Mouse (Mus musculus) embryonic facial prominence, embryonic 11.5 days (tissue): ENCODE data around the gene Srsf5. TPM values are rescaled to one million over a fixed set of nuclear protein-coding genes. Genes with fewer than 3 reads are reported as not detected.

Experiments used
- ATAC-seq: fragments of 200-750 bp; cut with Nextera tagmentation; replicated peaks from 2 replicates; pipeline ENCODE4 v1.8.0; 2017; ENCODE audit warnings: low read depth; ENCODE audit not compliant: insufficient number of reproducible peaks, low FRiP score, low TSS enrichment
- DNase-seq: peaks from one replicate; pipeline ENCODE4 v3.0.0-alpha.2; 2015; ENCODE audit warnings: low spot score
- H3K27ac ChIP-seq: fragments of 300-500 bp; sonication (generic); replicated peaks from 2 replicates; pipeline ENCODE4 v1.5.1; 2014; ENCODE audit warnings: mild to moderate bottlenecking, low read depth, low read length, control low read depth
- H3K27me3 ChIP-seq: fragments of 300-500 bp; sonication (generic); 2 replicates; pipeline ENCODE4 v1.6.1; 2014; ENCODE audit warnings: mild to moderate bottlenecking, low read length, moderate library complexity, mixed read lengths; ENCODE audit not compliant: control insufficient read depth, insufficient read depth
- H3K36me3 ChIP-seq: fragments of 300-500 bp; sonication (generic); replicated peaks from 2 replicates; pipeline ENCODE4 v1.6.1; 2014; ENCODE audit warnings: low read depth, mild to moderate bottlenecking, low read length, moderate library complexity, mixed read lengths; ENCODE audit not compliant: control insufficient read depth, insufficient read depth
- H3K4me1 ChIP-seq: fragments of 300-500 bp; sonication (generic); 2 replicates; pipeline ENCODE4 v1.6.1; 2014; ENCODE audit warnings: low read length, mixed read lengths; ENCODE audit not compliant: control insufficient read depth, insufficient read depth
- H3K4me2 ChIP-seq: fragments of 300-500 bp; sonication (generic); 2 replicates; pipeline ENCODE4 v1.6.1; 2014; ENCODE audit warnings: low read depth, mild to moderate bottlenecking, control low read depth, low read length, moderate library complexity
- H3K4me3 ChIP-seq: fragments of 300-500 bp; sonication (generic); 2 replicates; pipeline ENCODE4 v1.5.1; 2014; ENCODE audit warnings: low read depth, low read length, control low read depth
- H3K9ac ChIP-seq: fragments of 300-500 bp; sonication (generic); replicated peaks from 2 replicates; pipeline ENCODE4 v1.6.1; 2014; ENCODE audit warnings: mild to moderate bottlenecking, control low read depth, low read length
- H3K9me3 ChIP-seq: fragments of 300-500 bp; sonication (generic); replicated peaks from 2 replicates; pipeline ENCODE4 v1.6.1; 2016; ENCODE audit warnings: mild to moderate bottlenecking, low read length, inconsistent platforms, mixed read lengths; ENCODE audit not compliant: control insufficient read depth
- WGBS: fragments of 180-500 bp; shearing (Covaris S2); extraction: QIAGEN DNeasy Blood & Tissue Kit; methylation state at CpG from one replicate; pipeline ENCODE4 v1.1.7; 2014; 5-methylcytosine and 5-hydroxymethylcytosine counted together
- polyA plus RNA-seq: library from polyadenylated mRNA; unstranded; fragments of >200 nt; fragmentation: Nextera tagmentation; extraction: Ambion mirVana; gene quantifications from 2 replicates; pipeline ENCODE4 v1.2.1, GENCODE M21; 2014

Srsf5 gene
- 456 and 458 TPM in 2 replicates for polyA plus RNA-seq

GRCm38 (mm10) chr12:80945334-80945995, at the start of gene Srsf5:
Srsf5 (plus strand) TSS chr12:80945504.
- peak; percentile 99 for DNase-seq
- Histone ChIP-seq H3K27me3 (no peaks in the 10 kb centered on the region), H3K9me3 (no peaks in the 10 kb centered on the region), H3K27ac (peak within 1 kb of the TSS; percentile 92), H3K4me1 (no peaks in the 10 kb centered on the region), H3K4me3 (peak within 1 kb of the TSS; percentile 99), H3K9ac (peak within 1 kb of the TSS; percentile 97), H3K4me2 (peak within 1 kb of the TSS; percentile 52), H3K36me3 (peaks cover 10% of the 10 kb centered on the region)
- peak; percentile 84 for ATAC-seq
- under 1% methylated on average over 57 of the region's 57 CpGs for WGBS

- no peak overlapping the region for H3K4me3 ChIP-seq
- DNase-seq (no peak), ATAC-seq (no peak)
- 91% methylated on average over 8 of the region's 8 CpGs for WGBS
- H3K4me1 ChIP-seq, result no peaks in the 10 kb centered on the region
- no peaks in the 10 kb centered on the region for H3K9me3 ChIP-seq
- H3K27me3 ChIP-seq, result no peaks in the 10 kb centered on the region
- no peaks in the 10 kb centered on the region for H3K36me3 ChIP-seq
- no peak overlapping the region for H3K4me2 ChIP-seq
- H3K9ac ChIP-seq, result no peak overlapping the region
- H3K27ac ChIP-seq, result no peak overlapping the region
These were observed 35.7 kb upstream of the Srsf5 start for GRCm38 (mm10) chr12:80909631-80910030.

- 58% methylated on average over 7 of the region's 7 CpGs for WGBS
- DNase-seq (peak; percentile 15), ATAC-seq (no peak)
- H3K9me3 ChIP-seq, result no peaks in the 10 kb centered on the region
- H3K4me2 ChIP-seq, result no peak overlapping the region
- no peaks in the 10 kb centered on the region for H3K36me3 ChIP-seq
- no peaks in the 10 kb centered on the region for H3K27me3 ChIP-seq
- H3K9ac ChIP-seq, result no peak overlapping the region
- H3K4me3 ChIP-seq, result no peak overlapping the region
- no peak overlapping the region for H3K27ac ChIP-seq
- H3K4me1 ChIP-seq, result no peaks in the 10 kb centered on the region
These were observed 27.5 kb upstream of the Srsf5 start for GRCm38 (mm10) chr12:80917764-80918163.

- 93% methylated on average over 5 of the region's 5 CpGs for WGBS
- no peaks in the 10 kb centered on the region for H3K4me1 ChIP-seq
- no peak for ATAC-seq
- DNase-seq, result no peak
- no peak overlapping the region for H3K4me3 ChIP-seq
- no peaks in the 10 kb centered on the region for H3K36me3 ChIP-seq
- no peaks in the 10 kb centered on the region for H3K27me3 ChIP-seq
- H3K9ac ChIP-seq, result no peak overlapping the region
- H3K9me3 ChIP-seq, result no peaks in the 10 kb centered on the region
- H3K27ac ChIP-seq, result no peak overlapping the region
- no peak overlapping the region for H3K4me2 ChIP-seq
These were observed 24.0 kb upstream of the Srsf5 start for GRCm38 (mm10) chr12:80921301-80921700.

GRCm38 (mm10) chr12:80922869-80923268, 22.4 kb upstream of the Srsf5 start:
- Histone ChIP-seq H3K27me3 (no peaks in the 10 kb centered on the region), H3K36me3 (no peaks in the 10 kb centered on the region), H3K27ac (no peak overlapping the region), H3K4me3 (no peak overlapping the region), H3K9me3 (no peaks in the 10 kb centered on the region), H3K4me1 (no peaks in the 10 kb centered on the region), H3K4me2 (peak overlapping the region; percentile 33), H3K9ac (no peak overlapping the region)
- peak; percentile 52; the same call in 1 of the 2 replicates for ATAC-seq
- DNase-seq, result peak; percentile 50
- WGBS, result 5% methylated on average over 7 of the region's 7 CpGs

- DNase-seq, result peak; percentile 7
- no peaks in the 10 kb centered on the region for H3K9me3 ChIP-seq
- H3K27ac ChIP-seq, result no peak overlapping the region
- no peak for ATAC-seq
- no peak overlapping the region for H3K4me2 ChIP-seq
- H3K27me3 ChIP-seq, result no peaks in the 10 kb centered on the region
- H3K4me1 ChIP-seq, result no peaks in the 10 kb centered on the region
- no peaks in the 10 kb centered on the region for H3K36me3 ChIP-seq
- no peak overlapping the region for H3K9ac ChIP-seq
- 62% methylated on average over 5 of the region's 5 CpGs for WGBS
- H3K4me3 ChIP-seq, result no peak overlapping the region
These were observed 21.7 kb upstream of the Srsf5 start for GRCm38 (mm10) chr12:80923602-80924001.

GRCm38 (mm10) chr12:80924205-80924604, 21.1 kb upstream of the Srsf5 start:
- Histone ChIP-seq H3K27me3 (no peaks in the 10 kb centered on the region), H3K9me3 (no peaks in the 10 kb centered on the region), H3K4me3 (no peak overlapping the region), H3K36me3 (no peaks in the 10 kb centered on the region), H3K4me1 (no peaks in the 10 kb centered on the region), H3K4me2 (no peak overlapping the region), H3K27ac (no peak overlapping the region), H3K9ac (no peak overlapping the region)
- ATAC-seq (no peak), DNase-seq (peak; percentile 26)
- WGBS, result 74% methylated on average over 3 of the region's 3 CpGs

GRCm38 (mm10) chr12:80925919-80926318, 19.4 kb upstream of the Srsf5 start:
- Histone ChIP-seq H3K27ac (no peak overlapping the region), H3K4me2 (no peak overlapping the region), H3K27me3 (no peaks in the 10 kb centered on the region), H3K4me3 (no peak overlapping the region), H3K4me1 (no peaks in the 10 kb centered on the region), H3K9ac (no peak overlapping the region), H3K9me3 (no peaks in the 10 kb centered on the region), H3K36me3 (no peaks in the 10 kb centered on the region)
- ATAC-seq, result no peak
- 55% methylated on average over 7 of the region's 7 CpGs for WGBS
- DNase-seq, result no peak
